Mouse (Mus musculus): ENCODE data around the gene Tbx5. TPM values are rescaled to one million over a fixed set of nuclear protein-coding genes. Genes with fewer than 3 reads are reported as not detected.
"Not testable (repeated sequence)": the region's sequence is repeated elsewhere in the genome, so short reads cannot be mapped to it uniquely, and the experiment has no call there.

Gene Tbx5
- polyA plus RNA-seq, 1 experiment from 2014 or later, result 39.2 TPM

GRCm38 (mm10) chr5:119893060-119893459, 60.6 kb downstream of the Tbx5 start:
- no peak overlapping the region for H3K4me2 ChIP-seq (ENCODE audit: low read length)
- H3K9ac ChIP-seq (ENCODE audit: low read length), result no peak overlapping the region
- no peaks in the 10 kb centered on the region for H3K36me3 ChIP-seq (ENCODE audit: control insufficient read depth, insufficient read depth, low read length)
- no peak for ATAC-seq (ENCODE audit: insufficient number of reproducible peaks, insufficient read depth, low FRiP score, low read depth)
- no peaks in the 10 kb centered on the region for H3K9me3 ChIP-seq (ENCODE audit: control insufficient read depth, low read length)
- no peaks in the 10 kb centered on the region for H3K27me3 ChIP-seq (ENCODE audit: control insufficient read depth, insufficient read depth, low read length)
- no peaks in the 10 kb centered on the region; a peak in 1 of 4 replicates for H3K4me1 ChIP-seq (ENCODE audit: control insufficient read depth in 2 of 2, insufficient read depth in 2 of 2, low read length in 2 of 2)
- H3K4me3 ChIP-seq (ENCODE audit: control insufficient read depth in 1 of 2, insufficient read depth in 1 of 2, low read depth in 1 of 2, low read length in 2 of 2), result no peak overlapping the region
- H3K27ac ChIP-seq (replicated peaks in 1 of 2; ENCODE audit: control insufficient read depth in 1 of 2, insufficient read depth in 1 of 2, low read depth in 2 of 2, low read length in 2 of 2), result no peak overlapping the region
- 84% methylated on average over 3 of the region's 3 CpGs for WGBS

- Histone ChIP-seq H3K4me1 (ENCODE audit: control insufficient read depth in 2 of 2, insufficient read depth in 2 of 2, low read length in 2 of 2) (no peaks in the 10 kb centered on the region; a peak in 1 of 4 replicates), H3K36me3 (ENCODE audit: control insufficient read depth, insufficient read depth, low read length) (no peaks in the 10 kb centered on the region), H3K27me3 (ENCODE audit: control insufficient read depth, insufficient read depth, low read length) (no peaks in the 10 kb centered on the region), H3K4me2 (ENCODE audit: low read length) (no peak overlapping the region), H3K9ac (ENCODE audit: low read length) (no peak overlapping the region), H3K4me3 (ENCODE audit: control insufficient read depth in 1 of 2, insufficient read depth in 1 of 2, low read depth in 1 of 2, low read length in 2 of 2) (no peak overlapping the region), H3K27ac (replicated peaks in 1 of 2; ENCODE audit: control insufficient read depth in 1 of 2, insufficient read depth in 1 of 2, low read depth in 2 of 2, low read length in 2 of 2) (no peak overlapping the region), H3K9me3 (ENCODE audit: control insufficient read depth, low read length) (no peaks in the 10 kb centered on the region)
- 43% methylated on average over 3 of the region's 3 CpGs for WGBS
- ATAC-seq (ENCODE audit: insufficient number of reproducible peaks, insufficient read depth, low FRiP score, low read depth), result no peak
Observed at GRCm38 (mm10) chr5:119896605-119897004, 64.1 kb downstream of the Tbx5 start.

GRCm38 (mm10) chr5:119916551-119917171, 84.2 kb downstream of the Tbx5 start:
- no peak for ATAC-seq (ENCODE audit: insufficient number of reproducible peaks, insufficient read depth, low FRiP score, low read depth)
- 65% methylated on average over 12 of the region's 12 CpGs for WGBS

DNA sequence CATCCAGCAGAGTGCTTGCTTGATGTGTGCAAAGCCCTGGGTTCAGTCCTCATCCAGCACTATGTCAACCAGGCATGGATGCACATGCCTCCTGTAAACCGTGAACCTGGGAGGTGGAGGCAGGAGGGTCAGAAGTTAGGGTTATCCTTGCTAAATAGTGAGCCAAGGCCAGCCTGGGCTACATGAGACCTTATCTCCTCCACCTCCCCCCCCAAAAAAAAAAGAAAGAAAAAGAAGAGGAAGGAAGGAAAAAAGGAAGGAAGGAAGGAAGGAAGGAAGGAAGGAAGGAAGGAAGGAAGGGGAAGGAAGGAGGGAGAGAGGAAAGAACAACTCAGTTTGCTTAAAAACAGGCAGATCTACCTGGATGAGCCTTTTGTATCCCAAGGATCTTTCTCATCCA, 85.9 kb downstream of the Tbx5 start:
- not testable (repeated sequence) for H3K9me3 ChIP-seq (ENCODE audit: control insufficient read depth, low read length); ATAC-seq (ENCODE audit: insufficient number of reproducible peaks, insufficient read depth, low FRiP score, low read depth); H3K27me3 ChIP-seq (ENCODE audit: control insufficient read depth, insufficient read depth, low read length); H3K4me2 ChIP-seq (ENCODE audit: low read length); H3K36me3 ChIP-seq (ENCODE audit: control insufficient read depth, insufficient read depth, low read length); H3K9ac ChIP-seq (ENCODE audit: low read length); H3K27ac ChIP-seq (replicated peaks in 1 of 2; ENCODE audit: control insufficient read depth in 1 of 2, insufficient read depth in 1 of 2, low read depth in 2 of 2, low read length in 2 of 2); H3K4me3 ChIP-seq (ENCODE audit: control insufficient read depth in 1 of 2, insufficient read depth in 1 of 2, low read depth in 1 of 2, low read length in 2 of 2); H3K4me1 ChIP-seq (ENCODE audit: control insufficient read depth in 2 of 2, insufficient read depth in 2 of 2, low read length in 2 of 2)
- WGBS, result 92% methylated on average over 1 of the region's 1 CpGs

More at GRCm38 (mm10) chr5:119916551-119917171, 84.2 kb downstream of the Tbx5 start:
- no peaks in the 10 kb centered on the region for H3K36me3 ChIP-seq (ENCODE audit: control insufficient read depth, insufficient read depth, low read length)
- H3K9me3 ChIP-seq (ENCODE audit: control insufficient read depth, low read length), result 0 out of 2 replicates have a peak, but pooled peaks cover 3% of the 10 kb centered on the region
- no peaks in the 10 kb centered on the region for H3K27me3 ChIP-seq (ENCODE audit: control insufficient read depth, insufficient read depth, low read length)
- no peaks in the 10 kb centered on the region; a peak in 1 of 4 replicates for H3K4me1 ChIP-seq (ENCODE audit: control insufficient read depth in 2 of 2, insufficient read depth in 2 of 2, low read length in 2 of 2)
- no peak overlapping the region for H3K27ac ChIP-seq (replicated peaks in 1 of 2; ENCODE audit: control insufficient read depth in 1 of 2, insufficient read depth in 1 of 2, low read depth in 2 of 2, low read length in 2 of 2)
- H3K4me2 ChIP-seq (ENCODE audit: low read length), result no peak overlapping the region
- no peak overlapping the region for H3K9ac ChIP-seq (ENCODE audit: low read length)
- no peak overlapping the region for H3K4me3 ChIP-seq (ENCODE audit: control insufficient read depth in 1 of 2, insufficient read depth in 1 of 2, low read depth in 1 of 2, low read length in 2 of 2)

DNA sequence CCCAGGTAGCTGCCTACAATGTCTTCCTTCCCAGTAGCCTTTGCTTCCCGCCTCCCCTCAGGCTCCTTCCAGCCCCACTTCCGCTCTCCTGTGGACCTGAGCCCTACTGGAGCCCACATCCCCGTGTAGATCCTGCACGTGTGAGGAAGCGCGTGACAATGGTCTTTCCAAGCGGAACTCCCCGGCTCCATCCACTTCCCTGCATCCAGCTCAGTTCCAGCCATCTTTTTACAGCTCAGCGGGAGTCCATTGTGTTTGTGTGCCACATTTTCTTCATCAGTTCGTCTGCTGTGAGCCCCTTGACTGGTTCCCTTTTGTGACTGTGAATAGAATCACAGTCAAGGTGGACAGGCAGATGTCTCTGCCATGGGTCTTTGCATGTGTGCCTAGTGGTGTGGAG, 88.5 kb downstream of the Tbx5 start:
- Histone ChIP-seq H3K27ac (replicated peaks in 1 of 2; ENCODE audit: control insufficient read depth in 1 of 2, insufficient read depth in 1 of 2, low read depth in 2 of 2, low read length in 2 of 2) (no peak overlapping the region), H3K4me2 (ENCODE audit: low read length) (no peak overlapping the region), H3K27me3 (ENCODE audit: control insufficient read depth, insufficient read depth, low read length) (no peaks in the 10 kb centered on the region), H3K9me3 (ENCODE audit: control insufficient read depth, low read length) (0 out of 2 replicates have a peak, but pooled peaks cover 3% of the 10 kb centered on the region), H3K36me3 (ENCODE audit: control insufficient read depth, insufficient read depth, low read length) (no peaks in the 10 kb centered on the region), H3K9ac (ENCODE audit: low read length) (no peak overlapping the region), H3K4me3 (ENCODE audit: control insufficient read depth in 1 of 2, insufficient read depth in 1 of 2, low read depth in 1 of 2, low read length in 2 of 2) (no peak overlapping the region), H3K4me1 (ENCODE audit: control insufficient read depth in 2 of 2, insufficient read depth in 2 of 2, low read length in 2 of 2) (no peaks in the 10 kb centered on the region; a peak in 1 of 4 replicates)
- no peak for ATAC-seq (ENCODE audit: insufficient number of reproducible peaks, insufficient read depth, low FRiP score, low read depth)
- WGBS, result 76% methylated on average over 10 of the region's 10 CpGs

- Histone ChIP-seq H3K4me1 (ENCODE audit: control insufficient read depth in 2 of 2, insufficient read depth in 2 of 2, low read length in 2 of 2) (no peaks in the 10 kb centered on the region), H3K27ac (replicated peaks in 1 of 2; ENCODE audit: control insufficient read depth in 1 of 2, insufficient read depth in 1 of 2, low read depth in 2 of 2, low read length in 2 of 2) (no peak overlapping the region), H3K36me3 (ENCODE audit: control insufficient read depth, insufficient read depth, low read length) (no peaks in the 10 kb centered on the region), H3K9me3 (ENCODE audit: control insufficient read depth, low read length) (0 out of 2 replicates have a peak, but pooled peaks cover 3% of the 10 kb centered on the region), H3K27me3 (ENCODE audit: control insufficient read depth, insufficient read depth, low read length) (no peaks in the 10 kb centered on the region), H3K9ac (ENCODE audit: low read length) (no peak overlapping the region), H3K4me2 (ENCODE audit: low read length) (no peak overlapping the region), H3K4me3 (ENCODE audit: control insufficient read depth in 1 of 2, insufficient read depth in 1 of 2, low read depth in 1 of 2, low read length in 2 of 2) (no peak overlapping the region)
- no peak for ATAC-seq (ENCODE audit: insufficient number of reproducible peaks, insufficient read depth, low FRiP score, low read depth)
- 60% methylated on average over 11 of the region's 11 CpGs for WGBS
Observed at GRCm38 (mm10) chr5:119922229-119922628, 89.8 kb downstream of the Tbx5 start.

Other genes starting within 250 kb of the Tbx5 start
- gene Tbx3, start 162.0 kb upstream of the Tbx5 start, polyA plus RNA-seq (2014; fragmentation: Nextera tagmentation; extraction: Ambion mirVana), result 6.0 and 7.9 TPM in 2 replicates